Mouse (Mus musculus) T-helper 2 cell (primary cell): Measurements from ENCODE around the gene Ubald2.

Experiments
- in situ Hi-C: fragments of 300-600 bp; cut with MboI, MseI; formaldehyde crosslinking; loops from one replicate; pipeline ENCODE4 v1.15.1; 2025; ENCODE audit warnings: high pct_unique_total_duplicates

The Ubald2 gene

DNA sequence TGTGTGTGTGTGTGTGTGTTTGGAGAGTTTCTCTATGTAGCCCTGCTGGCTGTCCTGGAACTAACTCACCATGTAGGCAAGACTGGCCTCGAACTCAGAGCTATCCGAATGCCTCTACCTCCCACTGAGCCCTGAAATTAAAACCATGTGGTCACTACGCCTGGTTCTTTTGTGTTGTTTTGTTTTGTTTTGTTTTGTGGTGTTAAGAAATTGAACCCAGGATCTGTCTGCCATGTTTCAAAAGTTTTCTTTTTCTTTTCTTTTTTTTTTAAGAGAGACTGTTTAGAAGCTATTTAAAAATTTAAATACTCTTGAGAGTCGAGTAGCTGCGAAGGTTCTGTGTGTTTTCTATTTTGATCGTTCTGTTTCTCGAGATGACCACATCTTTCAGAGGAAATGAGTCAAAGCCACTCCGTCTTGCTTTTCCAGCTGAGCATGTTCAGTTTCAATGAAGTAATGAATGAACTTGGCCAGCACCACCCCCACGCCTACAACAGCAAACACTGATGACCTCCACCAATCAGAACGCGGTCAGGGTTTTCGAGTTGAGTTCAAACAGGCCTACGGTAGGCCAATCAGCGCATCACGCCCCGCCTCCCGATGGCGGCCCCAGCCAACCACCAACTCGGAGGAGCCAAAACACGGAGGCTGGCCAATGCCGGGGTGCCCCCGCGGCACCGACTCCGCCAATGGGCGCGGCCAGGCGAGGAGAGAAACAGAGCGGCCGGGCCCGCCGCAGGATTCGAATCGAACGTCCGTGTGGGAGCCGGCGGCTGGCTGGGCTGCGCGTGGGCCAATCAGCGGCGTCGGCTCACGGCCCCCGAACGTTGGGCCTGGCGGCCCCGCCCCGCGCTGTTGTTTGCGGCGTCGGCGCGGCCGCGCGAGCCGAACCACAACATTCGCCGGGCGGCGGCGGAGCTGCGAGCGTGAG, at the start of gene Ubald2:
Gene Ubald2, plus strand, starts transcription at position 739 of the 931 bp plus-strand sequence.
- in situ Hi-C loops = loop anchor here (10.0 kb wide), 1 partner anchor 59 kb away; no protein-coding TSS in a partner anchor

DNA sequence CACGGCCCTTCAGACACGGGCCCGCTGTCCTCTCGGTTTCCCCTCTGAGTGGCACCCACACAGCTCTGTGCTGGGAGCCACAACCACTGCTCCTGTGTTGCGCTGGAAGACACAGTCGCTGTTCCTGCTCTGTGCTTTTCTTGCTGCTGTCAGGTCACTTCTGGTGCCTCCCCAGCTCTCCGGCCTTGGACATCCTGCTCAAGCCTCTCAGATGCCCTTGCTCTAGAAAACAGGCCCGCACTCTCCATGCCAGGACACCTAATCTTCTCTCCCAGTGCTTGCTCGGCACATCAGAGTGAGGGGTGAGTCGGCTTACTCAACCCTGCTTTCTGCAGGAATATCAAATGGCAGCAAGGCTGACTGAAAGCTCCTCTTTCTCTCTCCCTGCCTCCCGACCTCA, 49.7 kb upstream of the Ubald2 start:
- in situ Hi-C loops = loop anchor here (25.0 kb wide), 2 partner anchors 953 to 1428 kb away; partner anchors contain the start of genes Gm20708 and Syngr2

GRCm38 (mm10) chr11:116385999-116386398, 47.9 kb upstream of the Ubald2 start:
- in situ Hi-C loops = loop anchor here (25.0 kb wide), 2 partner anchors 951 to 1426 kb away; partner anchors contain the start of genes Gm20708 and Syngr2

DNA sequence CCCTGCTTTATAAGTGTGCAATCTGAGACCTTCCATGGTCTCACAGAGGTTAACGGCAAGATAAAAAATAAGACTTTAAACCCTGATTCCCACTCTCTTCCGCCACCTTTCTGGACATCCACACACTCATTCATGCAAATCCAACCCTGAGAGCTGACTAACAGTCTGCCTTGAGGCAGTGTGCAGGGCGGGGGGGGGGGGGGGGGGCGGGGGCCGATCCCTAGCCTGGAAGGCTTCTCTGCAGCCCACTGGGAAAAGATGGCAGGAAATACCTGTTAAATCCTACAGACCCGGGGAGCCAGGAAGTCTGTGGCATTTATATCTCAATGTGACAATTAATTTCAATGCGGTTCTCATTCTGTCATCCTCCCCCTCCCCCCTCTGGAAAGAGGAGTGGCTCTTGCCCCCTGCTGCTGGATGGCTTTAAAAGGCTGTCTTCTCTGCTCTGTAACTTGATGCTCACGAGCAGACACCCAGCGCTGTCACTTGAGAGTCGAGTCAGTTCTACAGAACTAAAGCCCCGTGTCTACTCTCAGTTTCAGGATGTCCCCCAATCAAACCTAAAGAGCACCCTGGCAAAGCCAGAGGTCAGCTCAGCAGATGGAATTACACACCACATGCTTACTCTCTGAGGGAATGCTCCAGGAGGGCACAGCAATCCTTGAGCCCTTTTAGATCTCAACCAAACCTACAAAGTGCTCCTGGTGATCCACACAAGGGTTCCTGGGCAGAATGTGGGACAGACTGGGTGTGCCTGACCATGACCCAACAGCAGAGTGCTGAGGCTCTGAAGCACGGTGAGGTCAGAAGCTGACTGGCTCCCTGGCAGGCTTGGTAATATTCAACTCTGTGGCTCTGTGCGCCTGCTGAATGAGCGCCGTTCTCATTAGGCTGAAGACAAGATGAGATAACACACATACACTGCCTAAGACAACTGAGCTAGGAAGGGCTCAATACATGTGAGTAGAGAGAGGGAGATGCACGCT, 46.5 kb upstream of the Ubald2 start:
- in situ Hi-C loops = loop anchor here (25.0 kb wide), 2 partner anchors 950 to 1425 kb away; partner anchors contain the start of genes Gm20708 and Syngr2

DNA sequence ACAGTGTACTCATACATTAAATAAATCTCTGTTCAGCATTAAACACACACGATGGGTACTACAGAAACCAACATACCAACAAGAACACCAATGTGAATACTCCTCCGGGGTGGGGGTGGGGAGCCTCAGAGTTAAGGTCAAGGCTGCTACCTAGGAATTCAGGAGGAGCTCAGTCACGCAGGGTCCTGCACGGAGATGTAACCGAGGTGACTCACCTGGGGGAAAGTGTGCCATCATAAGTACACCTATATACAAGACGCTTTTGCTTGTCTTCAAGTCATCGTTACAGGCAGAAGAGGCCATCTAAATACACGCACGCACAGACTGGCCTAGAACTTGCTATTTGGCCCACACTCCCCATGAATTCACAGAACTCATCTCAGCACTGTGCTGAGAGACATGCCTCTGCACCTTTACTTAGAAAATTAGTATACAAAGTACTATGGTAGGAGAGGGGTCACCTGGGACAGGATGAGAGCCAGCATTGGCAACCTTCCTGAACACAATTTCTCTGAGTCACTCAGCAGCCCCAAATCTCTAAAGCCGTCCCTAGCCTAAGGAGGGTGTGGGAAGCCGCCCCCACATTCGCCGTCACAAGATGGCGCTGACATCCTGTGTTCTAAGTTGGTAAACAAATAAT, 44.9 kb upstream of the Ubald2 start:
- in situ Hi-C loops = loop anchor here (25.0 kb wide), 2 partner anchors 948 to 1423 kb away; partner anchors contain the start of genes Gm20708 and Syngr2

DNA sequence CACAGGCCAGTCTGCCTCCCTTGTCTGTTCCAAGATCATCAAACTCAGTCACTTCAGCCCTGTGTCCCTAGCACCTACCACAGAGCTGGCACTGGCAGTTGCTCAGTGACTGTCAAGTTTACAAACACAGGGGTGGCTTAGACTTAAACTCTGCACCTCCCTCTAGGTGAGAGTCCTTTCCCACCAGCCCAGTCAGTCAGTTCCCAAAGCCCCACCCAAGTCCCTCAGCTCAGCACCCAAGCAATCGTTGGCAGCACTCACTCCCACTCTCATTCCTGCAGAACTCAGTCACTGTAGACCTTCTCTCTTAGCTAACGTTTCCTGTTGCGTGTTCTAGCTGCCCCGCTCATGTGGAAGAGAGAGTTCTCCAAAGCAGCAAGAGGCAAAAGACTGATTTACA, 39.1 kb upstream of the Ubald2 start:
- in situ Hi-C loops = loop anchor here (5.0 to 25.0 kb wide), 3 partner anchors 48 to 1418 kb away; partner anchors contain the start of genes Gm20708 and Syngr2

DNA sequence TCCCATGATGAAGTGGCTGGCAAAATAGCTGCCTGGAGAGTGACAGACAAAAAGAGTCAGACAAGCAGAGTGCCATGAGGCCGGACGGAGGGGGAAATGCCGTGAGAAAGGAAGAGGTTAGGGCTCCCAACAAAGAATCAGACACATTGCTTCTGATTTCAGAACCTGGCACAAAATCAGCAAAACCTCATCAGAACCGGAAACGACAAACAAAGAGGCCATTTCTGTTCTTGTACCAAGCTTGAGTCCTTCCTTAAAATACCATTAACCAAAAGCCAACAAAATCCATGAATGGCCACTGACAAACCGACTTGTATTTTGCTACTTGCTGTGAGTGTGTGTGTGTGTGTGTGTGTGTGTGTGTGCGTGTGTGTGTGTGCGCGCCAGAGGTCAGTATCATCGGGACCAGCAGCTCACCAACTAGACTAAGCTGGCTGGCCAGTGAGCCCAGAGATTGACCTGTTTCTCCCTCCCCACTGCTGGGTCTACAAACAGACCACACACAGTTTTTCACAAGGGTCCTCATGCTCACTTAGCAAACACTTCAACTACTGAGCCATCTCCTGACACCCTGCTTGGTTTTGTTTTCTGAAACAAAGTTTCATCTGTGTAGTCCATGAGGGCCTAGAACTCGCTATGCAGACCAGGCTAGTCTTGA, 37.5 kb upstream of the Ubald2 start:
- in situ Hi-C loops = loop anchor here (5.0 to 25.0 kb wide), 3 partner anchors 46 to 1416 kb away; partner anchors contain the start of genes Gm20708 and Syngr2

- in situ Hi-C loops = loop anchor here (5.0 to 25.0 kb wide), 3 partner anchors 45 to 1415 kb away; partner anchors contain the start of genes Gm20708 and Syngr2
These were observed 37.0 kb upstream of the Ubald2 start for GRCm38 (mm10) chr11:116396934-116397330.

GRCm38 (mm10) chr11:116397517-116398347, 36.2 kb upstream of the Ubald2 start:
- in situ Hi-C loops = loop anchor here (5.0 to 25.0 kb wide), 3 partner anchors 45 to 1415 kb away; partner anchors contain the start of genes Gm20708 and Syngr2

DNA sequence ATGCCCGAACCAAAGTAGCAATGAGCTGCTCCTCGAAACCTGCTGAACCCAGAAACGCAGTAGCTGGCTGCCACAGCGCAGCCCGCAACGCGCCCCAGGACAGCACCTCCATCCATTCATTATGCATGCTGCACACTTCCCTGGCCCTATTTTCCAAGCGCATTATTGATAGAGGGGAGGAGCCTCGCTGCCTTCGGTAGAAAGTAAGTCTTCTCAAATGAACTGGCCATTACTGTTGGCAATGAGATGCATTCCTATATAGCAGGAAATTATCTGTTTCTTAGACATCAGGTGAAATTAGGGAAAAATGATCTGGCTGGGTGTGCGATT, 35.6 kb upstream of the Ubald2 start:
- in situ Hi-C loops = loop anchor here (5.0 to 25.0 kb wide), 3 partner anchors 44 to 1414 kb away; partner anchors contain the start of genes Gm20708 and Syngr2

DNA sequence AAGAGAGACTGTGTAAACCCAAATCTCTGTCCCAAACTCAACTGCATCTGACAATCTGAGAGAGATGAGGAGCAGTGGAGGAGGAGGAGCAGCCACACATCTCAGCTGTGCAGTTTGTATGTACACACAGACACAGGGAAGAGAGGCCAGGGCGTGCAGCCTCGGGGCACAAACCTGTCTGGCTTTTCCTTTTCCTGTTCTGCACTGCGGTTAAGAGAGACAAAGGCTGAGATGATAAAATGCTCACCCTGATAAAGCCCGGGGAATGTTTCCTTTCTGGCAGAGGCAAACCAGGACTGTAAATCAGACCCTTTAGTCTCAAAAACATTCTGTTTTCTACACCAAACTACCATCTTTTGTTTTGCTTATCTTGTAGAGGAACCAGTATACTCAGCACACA, 33.3 kb upstream of the Ubald2 start:
- in situ Hi-C loops = loop anchor here (25.0 kb wide), 3 partner anchors 763 to 1837 kb away; partner anchors contain the start of genes Armc7, Cyth1, Nt5c and Slc25a19

DNA sequence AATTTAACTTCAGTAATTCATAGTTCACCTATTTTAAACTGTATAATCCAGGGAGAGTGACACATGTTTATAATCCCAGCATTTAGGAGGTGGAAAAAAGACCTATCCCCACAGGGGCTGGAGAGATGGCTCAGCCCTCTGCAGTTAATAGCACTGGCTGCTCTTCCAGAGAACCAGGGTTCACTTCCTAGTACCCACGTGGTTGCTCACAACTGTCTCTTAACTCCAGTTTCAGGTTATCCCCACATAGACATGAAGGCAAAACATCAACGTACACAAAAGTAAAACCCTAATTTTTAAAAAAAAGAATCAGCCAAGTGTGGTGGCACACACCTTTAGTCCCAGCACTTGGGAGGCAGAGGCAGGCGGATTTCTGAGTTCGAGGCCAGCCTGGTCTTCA, 28.3 kb upstream of the Ubald2 start:
- in situ Hi-C loops = loop anchor here (25.0 kb wide), 3 partner anchors 768 to 1832 kb away; partner anchors contain the start of genes Armc7, Cyth1, Nt5c and Slc25a19

- in situ Hi-C loops = loop anchor here (25.0 kb wide), 3 partner anchors 769 to 1831 kb away; partner anchors contain the start of genes Armc7, Cyth1, Nt5c and Slc25a19
These were observed 27.6 kb upstream of the Ubald2 start for GRCm38 (mm10) chr11:116406231-116406728.

DNA sequence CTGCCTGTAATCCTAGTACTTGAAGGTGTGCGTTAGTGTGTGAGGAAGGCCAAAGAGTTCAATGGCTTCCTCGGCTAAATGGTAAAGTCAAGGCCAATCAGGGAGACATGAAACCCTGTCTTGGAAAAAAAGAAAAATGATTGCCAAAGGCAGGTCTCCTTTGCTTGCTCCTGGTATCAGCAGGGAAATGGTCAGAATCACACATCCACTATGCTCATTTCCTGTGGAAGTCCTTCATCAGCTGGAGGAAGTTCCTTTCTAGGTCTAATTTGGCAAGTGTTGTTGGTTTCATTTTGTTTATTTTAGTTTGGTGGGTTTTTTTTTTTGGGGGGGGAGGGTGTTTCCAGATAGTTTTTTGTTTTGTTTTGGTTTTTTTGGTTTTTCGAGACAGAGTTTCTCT, 24.9 kb upstream of the Ubald2 start:
- in situ Hi-C loops = loop anchor here (25.0 kb wide), 3 partner anchors 772 to 1828 kb away; partner anchors contain the start of genes Armc7, Cyth1, Nt5c and Slc25a19

DNA sequence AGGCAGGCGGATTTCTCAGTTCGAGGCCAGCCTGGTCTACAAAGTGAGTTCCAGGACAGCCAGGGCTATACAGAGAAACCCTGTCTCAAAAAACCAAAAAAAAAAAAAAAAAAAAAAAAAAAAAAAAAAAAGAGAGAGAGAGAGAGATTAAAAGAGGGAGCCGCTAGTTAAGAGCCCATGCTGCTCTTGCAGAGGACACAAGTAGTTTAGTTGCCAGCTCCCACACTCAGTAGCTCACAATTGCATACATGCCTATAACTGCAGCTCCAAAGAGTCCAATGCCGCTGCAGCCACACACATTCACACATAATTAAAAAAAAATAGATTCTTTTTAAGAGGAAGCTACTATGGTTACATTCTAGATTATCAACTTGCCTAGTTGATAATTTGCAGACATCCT, 23.5 kb upstream of the Ubald2 start:
- in situ Hi-C loops = loop anchor here (25.0 kb wide), 3 partner anchors 773 to 1827 kb away; partner anchors contain the start of genes Armc7, Cyth1, Nt5c and Slc25a19

GRCm38 (mm10) chr11:116411582-116411981, 22.3 kb upstream of the Ubald2 start:
- in situ Hi-C loops = loop anchor here (25.0 kb wide), 3 partner anchors 774 to 1826 kb away; partner anchors contain the start of genes Armc7, Cyth1, Nt5c and Slc25a19

DNA sequence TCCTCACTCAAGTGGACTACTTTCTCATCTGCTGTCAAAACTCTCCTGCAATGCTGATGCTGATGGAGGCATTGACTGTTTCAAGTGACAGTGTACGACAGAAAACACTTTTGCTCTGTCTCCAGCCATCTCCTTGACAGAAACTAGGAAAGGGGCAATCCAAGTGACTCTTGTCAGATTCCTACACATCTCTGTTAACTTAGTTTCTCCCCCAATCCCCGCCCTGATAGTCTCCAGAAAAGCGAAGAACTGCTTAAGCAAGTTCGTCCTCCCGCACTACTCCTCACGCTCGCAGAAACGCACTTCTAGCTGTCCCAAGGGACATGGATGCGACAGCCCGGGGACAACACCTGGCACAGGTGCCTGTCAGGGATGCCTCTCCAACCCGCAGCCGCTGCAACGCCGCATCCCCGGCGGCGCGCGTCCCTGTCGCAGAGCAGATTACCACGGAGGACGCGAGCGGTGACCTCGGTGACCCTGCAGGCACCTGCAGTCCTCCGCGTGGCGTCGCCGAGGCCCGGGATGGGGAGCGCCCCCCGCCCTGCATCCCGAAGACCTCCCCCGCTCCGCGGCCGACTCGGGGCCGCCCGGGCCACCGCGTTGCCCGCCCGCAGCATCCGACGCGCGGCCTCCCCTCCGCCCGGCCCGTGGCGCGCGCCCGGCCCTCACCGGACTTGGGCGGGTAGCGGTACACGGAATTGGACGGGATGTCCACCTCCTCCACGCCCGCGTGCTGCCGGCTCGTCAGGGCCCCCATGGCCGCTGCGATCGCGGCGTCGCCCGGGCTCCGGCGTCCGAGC, 21.7 kb upstream of the Ubald2 start:
- in situ Hi-C loops = loop anchor here (25.0 kb wide), 3 partner anchors 775 to 1825 kb away; partner anchors contain the start of genes Armc7, Cyth1, Nt5c and Slc25a19
